Mouse (Mus musculus) brain, adult 10 weeks (tissue): ENCODE measurements around the gene Vmn1r39. TPM values are rescaled to one million over a fixed set of nuclear protein-coding genes. Genes with fewer than 3 reads are reported as not detected.

Experiments used
- polyA plus RNA-seq: library from polyadenylated mRNA; stranded (reverse); fragments of 350-450 nt; fragmentation: Illumina TruSeq; extraction: RNeasy Lipid Tissue Mini Kit (QIAGEN cat#74804); gene quantifications from one replicate; pipeline ENCODE4 v1.2.3, GENCODE M21; 2015; ENCODE audit warnings: low read depth, low replicate concordance

Vmn1r39 gene
- polyA plus RNA-seq = not detected

GRCm38 (mm10) chr6:66810509-66810908 lies at the start of gene Vmn1r39:
Gene Vmn1r39, minus strand, starts transcription at chr6:66810609.

GRCm38 (mm10) chr6:66782527-66782926 lies 27.9 kb downstream of the Vmn1r39 start, which contains the start of gene Vmn1r38:
Gene Vmn1r38, minus strand, starts transcription at chr6:66782627.

Other genes with a start within 250 kb of the Vmn1r39 start
- gene Vmn1r33, start 192.3 kb downstream of the Vmn1r39 start, polyA plus RNA-seq = not detected
- gene Vmn1r34, start 166.7 kb downstream of the Vmn1r39 start, polyA plus RNA-seq = not detected
- gene Vmn1r35, start 124.7 kb downstream of the Vmn1r39 start, polyA plus RNA-seq = not detected
- not detected for gene Vmn1r36, start 91.4 kb downstream of the Vmn1r39 start, polyA plus RNA-seq
- gene Vmn1r37, start 81.2 kb downstream of the Vmn1r39 start, polyA plus RNA-seq = not detected
- gene Vmn1r38, start 28.0 kb downstream of the Vmn1r39 start, polyA plus RNA-seq = not detected
- gene Gng12, start 85.8 kb upstream of the Vmn1r39 start, polyA plus RNA-seq = 55.7 TPM
- 17.7 TPM for gene Gadd45a, start 226.8 kb upstream of the Vmn1r39 start, polyA plus RNA-seq